Comparison of ENCODE assay signal across 20 mouse cellular contexts in the genomic region with DNA sequence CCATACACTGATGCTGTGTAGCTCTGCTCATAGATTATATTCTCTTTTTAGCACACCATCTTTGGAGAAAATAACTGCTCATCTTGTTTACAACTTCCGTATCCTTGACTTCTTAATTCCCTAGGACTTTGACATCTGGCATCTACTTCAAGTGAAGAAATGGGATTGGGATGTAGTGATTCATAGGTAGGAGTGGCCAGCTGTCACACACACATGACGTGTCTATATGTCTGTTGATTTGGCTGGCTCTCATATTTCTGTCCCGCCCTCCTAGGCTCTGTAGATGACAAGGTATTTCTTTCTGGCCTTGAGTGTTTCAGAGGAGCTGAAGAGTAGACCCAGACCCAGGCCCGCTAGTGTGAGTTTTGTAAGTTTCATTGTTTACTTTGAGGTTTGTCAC.
"Had no signal": no experiment of that assay in that cellular context is flagged by ENCODE, and none has a peak within 500 bp of the region (broad histone marks: within the 10 kb centered on the region; RNA-seq: fewer than 3 reads in every experiment).

No protein-coding gene starts in this region.

- H3K27ac ChIP-seq: lung, embryonic 15.5 days; macrophage; neural tube, embryonic 13.5 days; neural tube, embryonic 15.5 days had no signal

- ATAC-seq: liver, postnatal 0 days; midbrain, embryonic 16.5 days had no signal

- DNase-seq: liver, postnatal 0 days; lung, adult 2 months; lung, postnatal 10 days; midbrain, embryonic 14.5 days; retina, postnatal 1 day; right cerebral cortex, adult 18-20 months; right cerebral cortex, postnatal 25 days; right cerebral cortex, postnatal 4 days; spleen, adult 18-20 months; thymus, adult 18-20 months; thymus, postnatal 25 days; thymus, postnatal 4 days had no signal

- H3K27me3 ChIP-seq: lung, embryonic 15.5 days; megakaryocyte, embryonic 14.5 days; neural tube, embryonic 13.5 days; neural tube, embryonic 15.5 days had no signal

- H3K36me3 ChIP-seq: lung, embryonic 15.5 days; neural tube, embryonic 13.5 days; neural tube, embryonic 15.5 days had no signal

- H3K9ac ChIP-seq: liver, postnatal 0 days; lung, embryonic 15.5 days; neural tube, embryonic 13.5 days; neural tube, embryonic 15.5 days had no signal

- H3K4me3 ChIP-seq: lung, embryonic 15.5 days; megakaryocyte, embryonic 14.5 days; myocyte; neural tube, embryonic 13.5 days; neural tube, embryonic 15.5 days had no signal

- H3K9me3 ChIP-seq: lung, embryonic 15.5 days; megakaryocyte, embryonic 14.5 days; neural tube, embryonic 13.5 days; neural tube, embryonic 15.5 days had no signal

- H3K4me1 ChIP-seq: lung, embryonic 15.5 days; megakaryocyte, embryonic 14.5 days; neural tube, embryonic 13.5 days; neural tube, embryonic 15.5 days had no signal

- H3K4me2 ChIP-seq: lung, embryonic 15.5 days; midbrain, embryonic 11.5 days; neural tube, embryonic 13.5 days; neural tube, embryonic 15.5 days had no signal
